Mouse (Mus musculus) bone marrow, adult 2 months (tissue): Measurements from ENCODE around the gene Nceh1.

ENCODE experiments used
- CTCF ChIP-seq: fragments of 200-500 bp; IDR thresholded peaks from 2 replicates; pipeline ENCODE4 v1.5.1; 2011; ENCODE audit warnings: low read length, control low read depth; ENCODE audit not compliant: control insufficient read depth, insufficient read depth
- POLR2A ChIP-seq: fragments of 200-500 bp; IDR thresholded peaks from 2 replicates; pipeline ENCODE4 v1.6.1; 2011; ENCODE audit warnings: low read depth, mild to moderate bottlenecking, control low read depth, low read length, borderline replicate concordance; ENCODE audit not compliant: control insufficient read depth

DNA sequence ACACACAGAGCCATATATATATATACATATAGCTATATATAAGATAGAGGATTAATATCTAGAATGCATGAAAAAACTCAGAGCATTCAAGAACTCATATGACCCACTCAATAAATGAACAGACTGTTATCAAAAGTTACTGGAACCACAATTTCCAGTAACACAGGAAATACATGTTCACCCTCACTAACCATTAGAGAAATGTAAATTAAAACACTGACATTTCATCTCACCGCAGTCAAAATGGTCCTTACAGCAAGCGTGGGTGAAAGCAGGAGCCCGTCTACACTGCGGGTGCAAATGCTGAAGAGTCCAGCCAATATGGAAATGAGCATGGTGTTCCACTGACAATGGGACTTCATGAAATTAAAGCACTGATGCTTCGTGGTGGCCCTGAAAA is 147.9 kb downstream of the Nceh1 start:
- no peak for TF ChIP-seq CTCF
- no peak for TF ChIP-seq POLR2A
